Mouse (Mus musculus) kidney, postnatal 4 days (tissue): ENCODE data around the gene Arpp19.

Source experiments
- DNase-seq, 2 experiments: peaks; one replicate each; pipeline ENCODE4 v3.0.0; 2021; ENCODE audit warnings: mixed read lengths in 2 of 2

Arpp19 gene

GRCm38 (mm10) chr9:75040566-75040965, 3.2 kb downstream of the Arpp19 start:
- DNase-seq = no peak

GRCm38 (mm10) chr9:75041840-75042525, 4.6 kb downstream of the Arpp19 start:
- no peak for DNase-seq

- DNase-seq = no peak
These were observed 5.8 kb downstream of the Arpp19 start for GRCm38 (mm10) chr9:75043191-75043590.

GRCm38 (mm10) chr9:75047079-75047478, 9.7 kb downstream of the Arpp19 start:
- DNase-seq = no peak

- DNase-seq = no peak
These were observed 11.7 kb downstream of the Arpp19 start for GRCm38 (mm10) chr9:75049100-75049499.

GRCm38 (mm10) chr9:75050003-75050402, 12.6 kb downstream of the Arpp19 start:
- DNase-seq = peak; percentile 67 to 74

GRCm38 (mm10) chr9:75051841-75052240, 14.4 kb downstream of the Arpp19 start:
- no peak for DNase-seq

GRCm38 (mm10) chr9:75055046-75055445, 17.6 kb downstream of the Arpp19 start:
- no peak for DNase-seq

- peak; percentile 10 to 30 for DNase-seq
These were observed 27.4 kb downstream of the Arpp19 start for GRCm38 (mm10) chr9:75064678-75065331.

GRCm38 (mm10) chr9:75070457-75071028, 33.1 kb downstream of the Arpp19 start, which contains the start of gene Myo5a:
Gene Myo5a, plus strand, starts transcription at chr9:75071015.
- DNase-seq = no peak

- DNase-seq = peak; percentile 79 to 86
These were observed 33.8 kb downstream of the Arpp19 start for GRCm38 (mm10) chr9:75071029-75071705.

- DNase-seq = no peak
These were observed 34.3 kb downstream of the Arpp19 start for GRCm38 (mm10) chr9:75071706-75072192.

- no peak for DNase-seq
These were observed 34.9 kb downstream of the Arpp19 start for GRCm38 (mm10) chr9:75072361-75072760.

GRCm38 (mm10) chr9:75077191-75077590, 39.8 kb downstream of the Arpp19 start:
- DNase-seq = no peak

GRCm38 (mm10) chr9:75085242-75085824, 47.9 kb downstream of the Arpp19 start:
- DNase-seq = no peak

- DNase-seq = no peak
These were observed 50.4 kb downstream of the Arpp19 start for GRCm38 (mm10) chr9:75087823-75088222.

- DNase-seq = no peak
These were observed 51.9 kb downstream of the Arpp19 start for GRCm38 (mm10) chr9:75089285-75089684.

- no peak for DNase-seq
These were observed 54.7 kb downstream of the Arpp19 start for GRCm38 (mm10) chr9:75092134-75092533.

GRCm38 (mm10) chr9:75094762-75095161, 57.3 kb downstream of the Arpp19 start:
- no peak for DNase-seq

GRCm38 (mm10) chr9:75098937-75099336, 61.5 kb downstream of the Arpp19 start:
- DNase-seq = no peak

GRCm38 (mm10) chr9:75100157-75100781, 62.9 kb downstream of the Arpp19 start:
- no peak for DNase-seq

- DNase-seq = no peak
These were observed 64.7 kb downstream of the Arpp19 start for GRCm38 (mm10) chr9:75102131-75102530.
